Comparison of ENCODE assay signal across 26 mouse cellular contexts in the genomic region with DNA sequence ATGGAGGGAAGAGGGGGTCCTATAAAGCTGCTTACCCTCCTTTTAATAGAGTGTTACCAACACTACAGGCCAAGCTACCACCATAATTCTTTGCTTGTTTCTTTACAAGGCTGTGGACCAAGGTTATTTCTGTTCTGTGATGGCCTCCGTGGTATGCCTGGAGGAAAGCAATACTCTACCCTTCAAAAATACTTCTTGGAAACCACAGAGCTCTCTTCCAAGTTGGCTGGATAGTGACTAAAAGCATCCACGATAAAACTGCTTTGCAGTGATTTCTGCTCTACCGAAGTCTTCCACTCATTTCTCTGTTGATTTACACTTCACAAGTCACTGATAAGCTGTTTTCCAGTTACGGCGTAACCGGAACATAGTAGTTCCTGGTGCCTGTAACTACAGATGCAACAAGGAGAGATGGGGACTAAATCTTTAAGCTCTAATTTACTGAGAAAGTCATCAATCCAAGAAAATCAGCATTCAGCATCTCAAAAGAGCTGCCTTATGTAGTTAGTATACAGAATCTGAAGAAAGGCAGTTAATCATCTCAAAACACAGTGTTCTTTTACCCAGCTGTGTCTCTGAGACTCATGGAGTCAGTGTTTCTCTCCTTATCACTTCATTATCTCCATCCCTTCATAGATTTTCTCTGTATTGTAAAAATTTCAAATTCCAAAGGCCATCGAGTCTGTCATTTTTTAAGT.
"Had no signal": no experiment of that assay in that cellular context is flagged by ENCODE, and none has a peak within 500 bp of the region (broad histone marks: within the 10 kb centered on the region; RNA-seq: fewer than 3 reads in every experiment).

No protein-coding gene starts in this region.

- H3K9ac ChIP-seq: heart, embryonic 12.5 days; hindbrain, embryonic 12.5 days; hindbrain, embryonic 14.5 days; intestine, embryonic 15.5 days; limb, embryonic 12.5 days; liver, embryonic 13.5 days; liver, embryonic 15.5 days had no signal

- H3K9me3 ChIP-seq: heart, embryonic 10.5 days; heart, embryonic 12.5 days; hindbrain, embryonic 10.5 days; hindbrain, embryonic 12.5 days; intestine, embryonic 15.5 days; limb, embryonic 10.5 days; limb, embryonic 12.5 days; liver, embryonic 13.5 days; liver, embryonic 15.5 days had no signal

- H3K36me3 ChIP-seq: heart, embryonic 10.5 days; heart, embryonic 12.5 days; hindbrain, embryonic 10.5 days; hindbrain, embryonic 12.5 days; intestine, embryonic 15.5 days; limb, embryonic 10.5 days; limb, embryonic 12.5 days; liver, embryonic 13.5 days; liver, embryonic 15.5 days had no signal

- H3K27ac ChIP-seq: heart, embryonic 10.5 days; hindbrain, embryonic 10.5 days; hindbrain, embryonic 12.5 days; hindbrain, embryonic 14.5 days; intestine, embryonic 15.5 days; layer of hippocampus, adult 2 months; left cerebral cortex, adult 2 months; limb, embryonic 10.5 days; limb, embryonic 12.5 days; liver, embryonic 13.5 days; liver, embryonic 15.5 days had no signal

- H3K4me1 ChIP-seq: heart, embryonic 10.5 days; heart, embryonic 12.5 days; hindbrain, embryonic 12.5 days; intestine, embryonic 15.5 days; limb, embryonic 10.5 days; limb, embryonic 12.5 days; liver, embryonic 13.5 days; liver, embryonic 15.5 days had no signal

- H3K4me2 ChIP-seq: heart, embryonic 12.5 days; hindbrain, embryonic 12.5 days; hindbrain, embryonic 14.5 days; intestine, embryonic 15.5 days; limb, embryonic 12.5 days; liver, embryonic 11.5 days; liver, embryonic 13.5 days; liver, embryonic 15.5 days had no signal

- H3K4me3 ChIP-seq: heart, embryonic 10.5 days; heart, embryonic 12.5 days; hindbrain, embryonic 10.5 days; hindbrain, embryonic 12.5 days; intestine, embryonic 15.5 days; layer of hippocampus, adult 2 months; left cerebral cortex, adult 2 months; limb, embryonic 10.5 days; limb, embryonic 12.5 days; liver, embryonic 13.5 days; liver, embryonic 15.5 days had no signal

- DNase-seq: gastrocnemius, postnatal 36 days; heart, adult 18-20 months; heart, postnatal 10 days; heart, postnatal 4 days; kidney, adult 18-20 months; kidney, adult 8-10 months; kidney, postnatal 10 days; kidney, postnatal 25 days; kidney, postnatal 4 days; liver; liver, embryonic 13.5 days had no signal

- ATAC-seq: hindbrain, embryonic 16.5 days; inflammation-experienced regulatory T-cells, adult 6 months; intestine, embryonic 15.5 days; intestine, postnatal 0 days had no signal

- H3K27me3 ChIP-seq: heart, embryonic 12.5 days; hindbrain, embryonic 12.5 days; intestine, embryonic 15.5 days; limb, embryonic 12.5 days; liver, embryonic 13.5 days; liver, embryonic 15.5 days had no signal
